Mouse (Mus musculus) gonadal fat pad, adult 2 months (tissue): ENCODE results near the gene Arid3c. TPM values are rescaled to one million over a fixed set of nuclear protein-coding genes. Genes with fewer than 3 reads are reported as not detected.
"Not testable (repeated sequence)": the region's sequence is repeated elsewhere in the genome, so short reads cannot be mapped to it uniquely, and the experiment has no call there.

Experiments
- DNase-seq: peaks from one replicate; pipeline ENCODE4 v3.0.0-alpha.2; 2012; ENCODE audit warnings: low read depth
- polyA plus RNA-seq: library from polyadenylated mRNA; depleted of rRNA; stranded (reverse); fragments of >200 nt; gene quantifications from 2 replicates; pipeline ENCODE4 v1.2.3, GENCODE M21; 2012

Gene Arid3c
- polyA plus RNA-seq, 1 experiment, result not detected

- DNase-seq, result no peak
Observed at GRCm38 (mm10) chr4:41705922-41706754, 24.8 kb downstream of the Arid3c start.

DNA sequence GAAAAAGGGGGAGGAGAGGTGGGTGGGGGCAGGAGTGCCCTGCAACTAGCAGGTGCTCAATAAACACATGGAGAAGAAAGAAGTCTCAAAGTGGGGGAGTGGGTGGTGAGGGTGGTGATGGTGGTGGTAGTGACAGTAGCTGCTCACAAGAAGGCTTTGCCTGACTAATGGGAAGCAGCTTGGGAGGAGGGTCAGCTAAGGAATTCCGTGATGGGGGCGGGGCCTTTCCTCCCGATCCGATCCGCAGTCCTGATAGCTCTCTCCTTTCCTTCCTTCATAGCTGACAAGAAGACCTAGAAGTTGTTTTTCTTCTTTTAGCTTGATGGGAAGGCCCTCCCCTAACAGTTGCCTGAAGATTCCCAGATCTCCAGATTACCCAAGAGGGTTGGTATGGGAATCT, 26.3 kb downstream of the Arid3c start:
- DNase-seq, result no peak

DNA sequence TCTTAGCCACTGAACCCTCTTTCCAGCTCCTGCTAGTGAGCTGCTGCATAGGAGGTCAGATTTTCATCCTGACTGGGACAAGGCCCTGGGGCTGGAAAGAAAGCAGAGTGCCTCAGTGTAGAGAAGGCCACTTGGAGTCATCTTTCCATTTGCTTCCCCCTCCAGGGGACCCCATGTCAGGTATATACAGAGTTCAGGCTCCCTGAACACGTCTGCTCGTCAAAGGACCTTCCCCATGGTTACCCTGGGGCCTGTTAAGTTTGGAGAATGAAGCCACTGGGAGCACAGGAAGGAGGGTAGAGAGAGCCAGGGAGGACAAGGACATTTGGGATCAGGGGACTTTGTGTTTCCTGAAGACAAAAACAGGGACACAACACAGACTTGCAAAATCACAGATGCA, 28.7 kb downstream of the Arid3c start:
- DNase-seq, result not testable (repeated sequence)

GRCm38 (mm10) chr4:41700224-41700623, 30.7 kb downstream of the Arid3c start:
- DNase-seq, result not testable (repeated sequence)

DNA sequence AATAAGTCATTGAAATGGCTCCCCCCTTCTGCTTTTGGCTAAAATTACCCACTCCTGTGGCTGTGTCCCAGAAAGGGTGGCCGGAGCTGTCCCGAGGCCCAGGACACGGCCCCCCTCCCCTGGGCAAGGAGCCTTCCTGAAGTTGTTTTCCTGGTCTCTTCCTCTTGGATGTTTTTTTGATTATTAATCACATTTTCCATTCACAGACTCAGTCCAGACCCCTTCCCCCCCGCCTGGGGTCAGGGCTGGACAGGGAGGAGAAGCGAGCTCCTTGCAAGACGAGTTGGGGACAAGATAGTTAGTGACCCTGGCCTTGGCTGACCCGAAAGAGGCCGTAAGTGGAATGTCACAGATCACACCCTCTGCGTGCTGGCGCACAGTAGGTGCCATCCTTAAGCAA, 31.2 kb downstream of the Arid3c start, which contains the start of gene Il11ra1:
Gene Il11ra1 (plus strand): TSS at position 207 of the 400 bp plus-strand sequence.
- not testable (repeated sequence) for DNase-seq

GRCm38 (mm10) chr4:41698421-41699016, 32.4 kb downstream of the Arid3c start:
- DNase-seq, result not testable (repeated sequence)

DNA sequence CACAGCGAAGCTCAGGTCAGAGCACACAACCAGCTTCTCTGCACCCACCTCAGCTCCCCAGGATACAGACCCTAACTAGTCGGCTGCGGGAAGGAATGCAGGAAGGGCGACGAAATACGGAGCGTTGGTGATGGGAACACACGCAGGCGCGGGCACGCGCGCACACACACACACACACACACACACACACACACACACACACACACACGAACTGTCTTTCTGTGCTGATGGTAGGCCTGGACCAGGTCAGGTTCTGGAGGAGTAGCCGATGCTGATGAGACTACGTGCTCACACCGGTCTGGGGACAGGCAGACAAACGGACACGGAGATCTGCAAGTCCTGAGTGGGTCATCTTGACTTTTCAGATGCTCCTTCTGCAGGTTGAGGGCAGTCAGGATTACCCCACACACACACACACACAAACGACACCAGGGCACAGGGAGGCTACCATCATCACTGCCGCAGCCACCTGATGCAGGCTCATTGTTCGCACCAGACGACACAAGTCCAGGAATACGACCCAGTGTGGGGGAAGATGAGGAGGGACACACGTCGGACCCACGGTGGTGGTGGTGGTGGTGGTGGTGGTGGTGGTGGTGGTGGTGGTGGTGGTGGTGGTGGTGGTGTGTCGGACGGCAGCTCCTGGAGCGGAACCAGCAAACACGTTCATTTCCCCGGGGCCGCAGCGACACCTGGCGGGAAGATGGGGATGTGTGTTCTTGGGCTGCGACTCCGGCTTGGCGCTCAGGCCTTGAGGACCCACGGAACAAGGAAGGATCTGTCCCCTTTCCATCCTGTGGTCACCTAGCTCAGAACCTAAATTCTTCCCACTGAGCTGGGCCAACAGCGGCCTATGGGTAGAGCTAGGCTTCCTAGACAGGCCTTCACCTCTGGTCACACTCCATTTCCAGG, 33.8 kb downstream of the Arid3c start, which contains the start of gene Cntfr:
Gene Cntfr (minus strand): TSS at position 160 of the 912 bp plus-strand sequence.
- not testable (repeated sequence) for DNase-seq

DNA sequence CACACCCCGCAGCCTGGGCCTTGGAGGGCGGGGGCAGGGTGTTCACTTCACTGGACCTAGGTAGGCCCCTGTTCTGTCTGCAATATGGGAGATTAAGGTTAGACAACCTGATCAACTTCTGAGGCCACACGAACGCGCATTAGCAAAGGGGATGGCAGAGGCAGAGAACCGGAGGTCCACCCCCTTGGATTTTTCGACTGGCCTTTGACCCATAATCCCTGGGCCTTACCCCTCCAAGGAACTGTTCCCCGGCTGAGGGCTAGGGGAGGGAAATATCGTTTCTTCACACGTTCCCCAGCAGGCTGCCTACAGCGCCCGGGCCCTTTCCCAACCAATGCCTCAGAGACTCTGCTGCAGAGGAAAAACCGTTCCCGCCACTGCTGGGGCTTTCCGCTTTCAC, 34.5 kb downstream of the Arid3c start:
- DNase-seq, result not testable (repeated sequence)

GRCm38 (mm10) chr4:41695800-41696199, 35.1 kb downstream of the Arid3c start:
- DNase-seq, result not testable (repeated sequence)

- DNase-seq, result not testable (repeated sequence)
Observed at GRCm38 (mm10) chr4:41693511-41693910, 37.4 kb downstream of the Arid3c start.

DNA sequence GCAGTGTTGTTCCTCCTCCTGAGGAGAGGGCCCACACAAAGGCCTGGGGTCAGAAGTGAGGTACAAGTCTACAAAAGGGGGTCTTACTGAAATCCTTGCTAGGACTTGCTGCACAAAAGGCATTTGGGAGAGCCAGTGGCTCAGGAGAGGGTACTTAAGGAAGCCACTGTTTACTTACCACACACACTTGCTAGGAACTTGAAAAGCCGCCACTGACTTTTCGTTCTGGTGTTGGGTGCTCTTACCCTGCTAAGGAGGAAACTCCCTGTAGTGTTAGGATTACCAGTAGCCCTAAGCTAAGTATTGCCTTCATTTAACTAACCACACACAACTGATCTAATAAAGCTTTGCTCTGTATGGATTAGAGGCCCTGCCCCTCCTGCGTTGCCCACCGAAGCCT, 40.9 kb downstream of the Arid3c start:
- DNase-seq, result not testable (repeated sequence)

GRCm38 (mm10) chr4:41688562-41688961, 42.4 kb downstream of the Arid3c start:
- not testable (repeated sequence) for DNase-seq

GRCm38 (mm10) chr4:41685882-41686492, 45.0 kb downstream of the Arid3c start:
- DNase-seq, result not testable (repeated sequence)

DNA sequence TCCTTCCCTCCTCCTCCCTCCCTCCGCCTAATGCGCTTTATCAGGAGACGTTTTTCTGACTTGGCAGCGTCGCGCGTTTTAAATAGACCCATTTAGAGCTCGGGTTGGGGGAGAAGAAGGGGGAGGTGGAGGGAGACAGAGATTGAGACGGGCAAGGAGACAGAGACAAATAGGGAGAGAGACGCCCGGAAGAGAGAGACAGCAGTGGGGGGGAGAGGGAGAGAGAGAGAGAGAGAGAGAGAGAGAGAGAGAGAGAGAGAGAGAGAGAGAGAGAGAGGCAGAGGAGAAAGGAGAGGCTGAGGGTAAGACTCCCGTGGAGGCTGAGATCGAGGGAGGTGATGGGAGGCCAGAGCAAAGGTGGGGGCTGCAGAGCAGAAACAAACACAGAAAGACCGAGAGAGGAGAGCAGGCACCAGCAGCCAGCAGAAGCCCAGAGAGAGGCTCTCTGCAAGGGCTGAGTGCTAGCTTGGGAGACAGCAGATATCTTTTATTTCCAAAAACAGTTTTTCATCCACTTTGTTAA, 46.0 kb downstream of the Arid3c start:
- DNase-seq, result not testable (repeated sequence)

- not testable (repeated sequence) for DNase-seq
Observed at GRCm38 (mm10) chr4:41684131-41684930, 46.6 kb downstream of the Arid3c start.

DNA sequence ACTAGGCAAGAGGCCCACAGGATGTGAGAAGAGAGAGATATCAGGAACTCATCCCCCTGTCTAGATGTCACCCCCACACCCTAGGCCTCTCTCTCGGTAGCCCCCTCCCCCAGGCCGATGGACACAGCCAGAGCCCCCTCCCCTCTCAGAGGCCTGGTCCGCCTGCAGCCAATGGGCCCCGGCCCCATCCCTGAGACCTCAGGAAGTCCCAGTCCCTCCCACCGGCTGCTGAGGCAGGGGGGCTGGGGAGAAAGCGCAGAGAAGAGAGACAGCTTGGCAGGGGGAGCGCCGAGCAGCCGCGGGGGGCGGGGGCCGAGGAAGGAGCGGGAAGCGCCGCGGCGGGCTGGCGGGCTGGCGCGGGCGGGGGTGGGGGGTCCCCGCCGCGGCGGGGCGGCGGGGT, 47.6 kb downstream of the Arid3c start:
- not testable (repeated sequence) for DNase-seq

- DNase-seq, result no peak
Observed at GRCm38 (mm10) chr4:41682789-41683188, 48.2 kb downstream of the Arid3c start.

DNA sequence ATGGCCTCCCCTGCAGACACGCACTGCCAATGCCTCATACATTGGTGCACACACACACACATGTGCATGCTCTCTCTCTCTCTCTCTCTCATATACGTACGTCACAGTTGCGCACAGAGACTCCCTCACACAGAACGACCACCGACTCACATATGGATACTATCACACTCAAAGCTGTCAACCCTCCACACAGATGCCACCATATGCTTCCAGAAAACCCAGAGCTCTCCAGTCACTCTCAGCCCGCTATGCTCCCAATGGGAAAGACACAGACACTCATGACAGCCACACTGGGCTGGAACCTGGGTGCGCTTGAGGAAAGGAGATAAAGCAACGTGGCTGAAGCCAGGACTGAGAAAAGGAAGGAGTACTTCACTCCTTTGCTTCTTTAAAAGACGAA, 49.0 kb downstream of the Arid3c start:
- no peak for DNase-seq

- DNase-seq, result no peak
Observed at GRCm38 (mm10) chr4:41681176-41681575, 49.8 kb downstream of the Arid3c start.

DNA sequence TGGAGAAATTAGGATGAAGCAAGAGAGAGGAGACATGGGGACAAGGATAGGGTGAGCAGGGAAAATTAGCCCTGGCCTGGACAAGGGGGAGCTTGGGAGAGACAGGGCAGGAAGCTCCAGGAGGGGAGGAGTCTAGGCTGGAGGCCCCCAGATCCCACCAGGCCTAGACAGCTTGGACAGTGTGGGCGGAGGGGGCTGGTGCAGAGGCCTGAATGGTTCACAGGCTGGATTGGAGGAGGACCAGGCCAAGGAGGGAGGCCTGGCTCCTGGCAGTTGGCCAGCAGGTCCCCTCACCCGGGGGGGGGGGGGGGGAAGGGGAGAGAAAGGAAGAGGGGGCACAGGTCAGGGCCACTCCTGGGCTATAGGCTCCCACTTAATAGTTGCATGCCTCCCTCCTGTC, 51.7 kb downstream of the Arid3c start:
- no peak for DNase-seq
